Mouse (Mus musculus): ENCODE data around the gene 9530077C05Rik.
"Not testable (repeated sequence)": the region's sequence is repeated elsewhere in the genome, so short reads cannot be mapped to it uniquely, and the experiment has no call there.

9530077C05Rik gene

GRCm38 (mm10) chr9:22411002-22411857 is at the start of gene 9530077C05Rik:
Gene 9530077C05Rik, plus strand, starts transcription at chr9:22411513.
- DNase-seq = peak; percentile 98

- DNase-seq = no peak
Observed at GRCm38 (mm10) chr9:22366221-22366620, 45.1 kb upstream of the 9530077C05Rik start.

DNA sequence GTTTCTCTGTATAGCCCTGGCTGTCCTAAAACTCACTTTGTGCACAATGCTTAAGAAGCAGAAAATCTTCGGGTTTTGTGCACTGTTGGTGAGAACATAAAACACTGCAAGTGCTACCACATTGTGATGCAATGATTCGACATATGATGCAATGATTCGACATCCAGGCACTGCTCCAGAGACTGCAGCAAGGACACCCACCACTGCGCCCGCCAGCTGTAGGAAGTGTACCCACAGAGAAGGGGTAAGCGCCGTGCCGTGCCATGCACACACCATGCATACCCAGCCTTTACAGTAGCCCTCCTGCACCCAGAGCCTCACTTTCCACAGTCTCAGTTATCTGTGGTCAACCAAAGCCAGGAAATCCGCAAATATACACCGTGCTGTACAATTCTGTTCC is 44.7 kb upstream of the 9530077C05Rik start:
- no peak for DNase-seq

- DNase-seq = no peak
Observed at GRCm38 (mm10) chr9:22368030-22368429, 43.3 kb upstream of the 9530077C05Rik start.

DNA sequence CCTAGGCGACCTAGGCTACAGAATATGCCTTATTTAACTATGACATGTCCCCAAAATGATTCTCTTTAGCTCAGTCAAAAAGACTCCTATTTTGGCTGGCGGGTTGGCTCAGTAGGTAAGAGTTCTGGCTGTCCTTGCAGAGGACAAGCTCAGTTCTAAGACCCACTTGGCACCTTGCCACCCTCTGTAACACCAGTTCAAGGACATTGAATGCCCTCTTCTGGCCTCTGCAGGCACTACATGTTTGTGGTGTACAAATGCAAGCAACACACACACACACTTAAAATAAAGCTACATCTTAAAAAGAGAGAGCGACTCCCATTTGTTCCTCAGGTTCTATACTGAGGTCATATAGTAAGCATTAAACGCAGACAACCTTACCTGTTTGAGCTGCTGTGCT is 38.6 kb upstream of the 9530077C05Rik start:
- peak; percentile 16 for DNase-seq

GRCm38 (mm10) chr9:22376086-22376485 is 35.2 kb upstream of the 9530077C05Rik start:
- no peak for DNase-seq

- no peak for DNase-seq
Observed at GRCm38 (mm10) chr9:22385890-22386289, 25.4 kb upstream of the 9530077C05Rik start.

- DNase-seq = no peak
Observed at GRCm38 (mm10) chr9:22387901-22388300, 23.4 kb upstream of the 9530077C05Rik start.

DNA sequence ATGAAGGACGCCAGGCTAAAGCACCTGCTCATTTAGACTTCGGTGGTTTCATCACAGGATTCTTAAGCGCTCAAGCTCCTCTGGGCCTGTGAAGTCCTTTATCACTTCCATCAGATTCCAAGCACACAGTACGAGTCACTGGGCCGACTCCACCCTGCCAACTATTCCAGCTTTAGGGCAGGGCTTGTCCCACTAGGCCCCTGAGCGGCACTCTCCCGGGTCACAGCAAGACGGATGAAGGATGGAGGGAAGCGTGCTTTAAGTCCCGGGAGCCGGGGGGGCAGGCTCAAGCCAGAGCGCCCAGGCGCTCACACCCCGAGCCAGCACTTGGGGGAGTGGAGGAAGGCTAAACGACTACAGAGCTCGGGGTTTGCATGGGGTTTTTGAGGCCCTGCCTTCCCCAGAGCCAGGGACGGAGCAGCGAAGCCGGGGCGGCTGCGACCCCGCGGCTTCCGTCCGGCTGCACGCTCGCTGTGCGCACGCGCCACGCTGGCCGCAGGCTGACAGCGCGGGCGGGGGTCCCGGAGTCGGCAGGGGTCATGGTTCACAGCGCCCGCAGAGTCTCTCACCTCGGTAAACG is 22.8 kb upstream of the 9530077C05Rik start:
- no peak for DNase-seq

DNA sequence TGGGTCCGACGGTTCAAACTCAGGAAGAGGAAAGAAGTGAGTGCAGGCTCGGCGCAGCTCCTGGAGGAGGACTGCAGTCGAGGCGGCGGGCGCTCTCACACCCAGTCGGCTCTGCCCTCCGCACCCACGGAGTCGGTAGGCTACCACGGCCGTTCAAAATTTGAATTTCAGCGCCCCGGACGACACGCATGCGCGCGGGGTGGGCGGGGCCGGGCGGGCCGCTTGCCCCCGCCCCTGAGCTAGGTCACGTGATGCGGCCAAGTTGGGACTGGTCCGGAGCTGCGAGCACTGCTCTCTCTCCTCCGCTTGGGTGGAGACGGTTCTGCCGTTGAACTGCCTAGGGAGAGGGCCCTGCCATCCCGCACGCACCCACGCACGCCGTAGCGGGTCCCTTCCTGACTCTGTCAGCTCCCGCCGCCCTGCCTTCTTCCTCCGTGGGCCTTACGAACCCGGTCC is 22.3 kb upstream of the 9530077C05Rik start, which contains the start of gene Anln:
Gene Anln (minus strand): TSS at position 168 of the 456 bp plus-strand sequence.
- peak; percentile 91 for DNase-seq

- no peak for DNase-seq
Observed at GRCm38 (mm10) chr9:22389736-22390245, 21.5 kb upstream of the 9530077C05Rik start.

DNA sequence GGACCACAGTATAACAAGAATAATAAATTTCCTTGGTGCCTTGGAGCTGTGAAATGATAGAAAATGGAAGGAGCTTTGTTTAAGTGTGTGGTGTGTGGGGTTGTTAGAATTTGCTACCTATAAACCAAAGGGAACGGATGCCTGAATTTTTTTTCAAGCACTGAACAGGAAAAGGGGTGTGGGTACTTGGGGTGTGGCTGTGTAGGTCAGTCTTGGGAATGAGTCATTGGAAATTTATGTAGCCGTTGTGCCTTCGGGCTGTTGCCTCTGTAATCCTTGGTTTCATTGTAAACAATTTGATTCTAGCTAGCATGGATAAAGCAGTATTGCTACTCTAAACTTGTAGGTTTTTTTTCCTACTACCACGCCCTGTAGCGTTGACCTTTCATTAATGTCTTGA is 20.9 kb upstream of the 9530077C05Rik start:
- DNase-seq = no peak

DNA sequence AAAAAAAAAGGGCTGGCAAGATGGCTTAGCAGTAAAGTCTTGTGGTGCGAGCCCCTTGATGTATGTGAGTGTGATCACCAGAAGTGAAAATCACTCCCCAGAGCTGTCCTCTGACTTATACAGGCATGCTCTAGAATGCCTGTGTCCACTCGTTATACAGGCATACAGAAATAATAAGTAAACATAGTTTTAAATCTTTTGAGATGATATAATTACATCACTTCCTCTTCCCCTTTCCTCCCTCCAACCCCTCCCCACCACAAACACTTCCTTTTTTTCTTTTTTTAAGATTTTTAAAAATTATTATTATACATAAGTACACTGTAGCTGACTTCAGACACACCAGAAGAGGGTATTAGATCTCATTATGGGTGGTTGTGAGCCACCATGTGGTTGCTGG is 16.6 kb upstream of the 9530077C05Rik start:
- DNase-seq = no peak

GRCm38 (mm10) chr9:22399021-22399420 is 12.3 kb upstream of the 9530077C05Rik start:
- no peak for DNase-seq

DNA sequence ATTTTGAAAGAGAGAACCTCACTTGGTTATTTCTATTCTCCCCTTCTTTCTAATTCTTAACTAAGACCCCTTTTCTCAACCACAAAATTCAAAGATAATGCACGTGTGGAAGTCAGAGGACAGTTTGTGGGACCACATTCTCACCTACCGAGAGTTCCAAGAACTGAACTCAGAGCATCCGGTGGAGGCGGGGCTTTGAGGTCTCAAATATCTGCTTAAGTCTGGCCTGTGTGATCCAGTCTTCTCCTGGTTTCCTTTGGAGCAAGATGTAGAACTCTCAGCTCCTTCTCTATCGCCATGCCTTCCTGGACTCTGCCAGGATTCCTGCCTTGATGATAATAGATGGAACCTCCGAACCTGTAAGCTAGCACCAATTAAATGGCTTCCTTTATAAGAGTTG is 9.3 kb upstream of the 9530077C05Rik start:
- no peak for DNase-seq

DNA sequence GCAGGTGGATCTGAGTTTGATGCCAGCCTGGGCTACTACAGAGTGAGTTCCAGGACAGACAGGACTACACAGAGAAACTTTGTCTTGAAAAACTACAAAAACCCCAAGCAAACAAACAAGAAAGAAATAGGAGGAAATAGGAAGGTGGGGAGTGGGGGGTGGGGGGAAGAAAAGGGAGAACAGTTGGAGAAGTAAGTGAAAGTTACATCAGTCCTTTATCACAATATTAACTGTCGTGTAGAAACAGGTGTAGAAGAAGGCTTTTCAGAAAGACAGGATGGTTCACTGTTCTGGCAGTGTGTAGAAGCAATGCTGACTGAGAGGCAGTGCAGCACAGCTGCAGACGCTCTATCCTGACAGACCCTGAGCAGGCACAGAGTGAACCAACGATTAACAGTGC is 8.3 kb upstream of the 9530077C05Rik start:
- no peak for DNase-seq

DNA sequence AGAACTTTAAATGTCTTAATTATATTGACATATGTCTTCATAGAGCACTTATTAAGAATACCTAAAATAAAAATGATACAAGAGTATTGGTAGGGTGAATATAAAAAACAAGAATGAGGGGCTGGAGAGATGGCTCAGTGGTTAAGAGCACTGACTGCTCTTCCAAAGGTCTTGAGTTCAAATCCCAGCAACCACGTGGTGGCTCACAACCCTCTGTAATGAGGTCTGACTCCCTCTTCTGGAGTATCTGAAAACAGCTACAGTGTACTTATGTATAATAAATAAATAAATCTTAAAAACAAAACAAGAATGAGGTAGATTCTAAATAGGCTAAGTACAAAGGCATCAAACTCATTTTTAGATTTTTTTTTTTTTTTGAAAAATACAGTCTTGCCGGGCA is 7.8 kb upstream of the 9530077C05Rik start:
- DNase-seq = not testable (repeated sequence)

DNA sequence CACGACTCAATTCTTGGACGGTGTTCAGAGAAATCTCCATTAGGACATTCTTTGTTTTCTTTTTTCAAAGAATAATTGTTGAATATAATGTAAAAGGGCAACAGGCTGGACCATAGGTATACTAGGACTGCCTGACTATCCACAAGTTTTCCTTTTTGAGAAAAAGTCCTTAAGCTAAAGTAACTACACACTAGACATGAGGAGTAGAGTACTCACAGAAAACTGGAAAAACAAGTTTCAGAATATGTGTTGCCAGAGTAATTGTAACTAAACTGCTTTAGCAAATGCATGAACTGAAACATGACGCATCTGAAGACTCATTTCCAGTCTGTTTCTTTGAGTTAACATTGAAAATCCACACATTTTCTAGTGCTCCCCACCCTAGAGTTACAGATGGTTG is 5.9 kb upstream of the 9530077C05Rik start:
- DNase-seq = no peak

GRCm38 (mm10) chr9:22407633-22408032 is 3.7 kb upstream of the 9530077C05Rik start:
- not testable (repeated sequence) for DNase-seq

- not testable (repeated sequence) for DNase-seq
Observed at GRCm38 (mm10) chr9:22408344-22408743, 3.0 kb upstream of the 9530077C05Rik start.

- no peak for DNase-seq
Observed at GRCm38 (mm10) chr9:22409501-22409900, 1.8 kb upstream of the 9530077C05Rik start.

GRCm38 (mm10) chr9:22416187-22416586 is 4.9 kb downstream of the 9530077C05Rik start:
- DNase-seq = no peak

DNA sequence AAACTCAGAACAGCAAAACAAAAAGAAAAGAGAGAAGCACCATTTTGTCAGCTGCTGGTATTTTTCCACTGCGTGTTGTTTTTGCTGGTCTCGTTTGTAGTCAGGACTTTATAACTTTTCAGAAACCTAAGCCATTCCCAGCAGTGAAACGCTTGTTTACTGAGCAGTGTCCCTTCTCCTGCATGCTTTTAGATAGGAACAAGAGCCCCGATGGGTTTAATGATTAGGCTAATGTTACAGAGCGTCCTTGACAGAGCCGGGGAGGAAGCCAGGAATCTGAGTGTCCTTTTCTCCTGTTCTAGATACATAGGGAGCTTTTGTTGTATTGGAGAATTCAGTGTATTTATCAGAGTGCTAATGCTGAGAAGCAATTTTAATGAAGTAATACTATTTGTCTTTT is 6.2 kb downstream of the 9530077C05Rik start:
- DNase-seq = no peak

DNA sequence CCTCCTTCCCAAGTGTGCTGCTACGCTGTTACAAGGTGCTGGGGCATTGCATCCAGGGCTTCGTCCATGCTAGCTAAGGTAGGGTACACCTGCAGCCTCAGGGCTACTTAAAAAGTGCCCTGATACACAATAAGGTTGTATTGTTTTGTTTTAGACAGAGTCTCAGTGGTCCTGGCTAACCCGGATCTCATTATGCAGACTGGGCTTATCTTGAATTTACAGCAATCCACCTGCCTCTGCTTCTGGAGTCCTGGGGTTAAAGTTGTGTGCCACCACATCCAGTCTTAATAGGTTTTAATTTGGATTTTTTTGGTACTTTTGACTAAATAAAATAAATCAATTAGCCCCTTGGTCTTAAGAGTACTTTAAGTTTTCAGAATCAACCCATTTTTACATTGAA is 8.6 kb downstream of the 9530077C05Rik start:
- no peak for DNase-seq
